Mouse (Mus musculus): Measurements from ENCODE around the gene Gjd3.

- TF ChIP-seq CTCF (IDR thresholded peaks at IDR 0.05; ENCODE audit: control insufficient read depth, insufficient read depth, low read length) (no peak), POLR2A (IDR thresholded peaks at IDR 0.05; ENCODE audit: borderline replicate concordance, control insufficient read depth, low read depth, low read length) (no peak)
Measured at GRCm38 (mm10) chr11:98942555-98942922, 40.3 kb downstream of the Gjd3 start.
